Mouse (Mus musculus) E14TG2a.4 (cell line): ENCODE measurements around the gene Lgals4.

Source experiments
- H3K27me3 ChIP-seq: 2 replicates; pipeline ENCODE4 v1.6.1; 2014; ENCODE audit warnings: low read length, control low read depth; ENCODE audit not compliant: insufficient read depth
- H3K36me3 ChIP-seq: 2 replicates; pipeline ENCODE4 v1.6.1; 2014; ENCODE audit warnings: low read length, control low read depth; ENCODE audit not compliant: insufficient read depth
- H3K4me1 ChIP-seq: replicated peaks from 2 replicates; pipeline ENCODE4 v1.6.1; 2014; ENCODE audit warnings: low read depth, low read length, control low read depth
- H3K4me3 ChIP-seq: replicated peaks from 2 replicates; pipeline ENCODE4 v1.5.1; 2014; ENCODE audit warnings: mild to moderate bottlenecking, low read length
- H3K9me3 ChIP-seq: 2 replicates; pipeline ENCODE4 v1.6.1; 2014; ENCODE audit warnings: low read length, control low read depth
- CTCF ChIP-seq: conservative IDR thresholded peaks from 2 replicates; pipeline ENCODE4 v1.5.1; 2014; ENCODE audit warnings: low read length
- NANOG ChIP-seq: IDR thresholded peaks from 2 replicates; pipeline ENCODE4 v1.6.1; 2014; ENCODE audit warnings: borderline replicate concordance, low read length, mixed read lengths
- POU5F1 ChIP-seq: IDR thresholded peaks from 2 replicates; pipeline ENCODE4 v1.6.1; 2014; ENCODE audit warnings: low read length, borderline replicate concordance

The Lgals4 gene

DNA sequence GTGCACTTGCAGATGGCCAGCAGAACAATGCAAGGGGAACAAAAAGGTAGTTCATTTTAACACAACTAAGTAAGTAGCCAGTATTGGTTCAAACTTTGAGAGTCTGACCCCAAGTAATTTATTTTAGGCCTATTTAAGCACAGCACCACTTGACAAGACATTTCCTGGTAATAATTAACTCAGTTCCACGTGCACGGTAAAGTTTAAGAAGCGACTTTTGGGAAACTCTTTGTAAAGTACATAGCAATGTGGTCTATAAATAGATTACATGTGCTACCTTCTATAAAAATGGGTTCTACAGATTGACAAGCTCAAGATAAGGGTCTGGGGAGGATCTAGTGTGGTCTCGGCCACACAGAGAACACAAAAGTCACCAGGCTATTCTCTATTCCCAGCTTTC is 29.9 kb upstream of the Lgals4 start:
- peaks cover 18% of the 10 kb centered on the region for H3K36me3 ChIP-seq
- H3K9me3 ChIP-seq, result no peaks in the 10 kb centered on the region
- TF ChIP-seq NANOG (no peak), POU5F1 (no peak)
- H3K4me1 ChIP-seq, result peaks cover 74% of the 10 kb centered on the region
- H3K4me3 ChIP-seq, result no peak overlapping the region; the same call in 1 of the 2 replicates
- no peaks in the 10 kb centered on the region for H3K27me3 ChIP-seq

DNA sequence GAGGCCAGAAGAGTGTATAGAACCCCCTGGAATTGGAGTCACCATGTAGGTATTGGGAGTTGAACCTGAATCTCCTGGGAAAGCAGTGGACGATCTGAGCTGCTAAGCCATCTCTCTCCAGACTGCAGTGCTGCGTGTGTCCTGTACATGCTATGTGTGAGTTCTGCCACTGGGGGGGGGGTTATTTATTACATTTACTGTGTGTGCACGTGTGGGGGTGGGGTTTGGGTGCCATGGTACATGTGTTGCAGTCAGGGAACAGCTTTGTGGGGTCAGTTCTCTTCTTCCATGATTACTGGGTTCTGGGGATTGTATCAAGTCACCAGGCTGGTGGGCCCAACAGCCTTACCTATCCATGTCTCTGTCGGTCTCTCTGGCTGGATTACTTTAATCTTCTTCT is 26.8 kb upstream of the Lgals4 start:
- no peak overlapping the region for H3K4me3 ChIP-seq
- TF ChIP-seq CTCF (0 out of 2 replicates have a peak, but pooled peaks have one; percentile 7), NANOG (no peak)
- no peaks in the 10 kb centered on the region for H3K9me3 ChIP-seq
- peaks cover 49% of the 10 kb centered on the region for H3K4me1 ChIP-seq
- peaks cover 4% of the 10 kb centered on the region for H3K36me3 ChIP-seq
- no peaks in the 10 kb centered on the region for H3K27me3 ChIP-seq

DNA sequence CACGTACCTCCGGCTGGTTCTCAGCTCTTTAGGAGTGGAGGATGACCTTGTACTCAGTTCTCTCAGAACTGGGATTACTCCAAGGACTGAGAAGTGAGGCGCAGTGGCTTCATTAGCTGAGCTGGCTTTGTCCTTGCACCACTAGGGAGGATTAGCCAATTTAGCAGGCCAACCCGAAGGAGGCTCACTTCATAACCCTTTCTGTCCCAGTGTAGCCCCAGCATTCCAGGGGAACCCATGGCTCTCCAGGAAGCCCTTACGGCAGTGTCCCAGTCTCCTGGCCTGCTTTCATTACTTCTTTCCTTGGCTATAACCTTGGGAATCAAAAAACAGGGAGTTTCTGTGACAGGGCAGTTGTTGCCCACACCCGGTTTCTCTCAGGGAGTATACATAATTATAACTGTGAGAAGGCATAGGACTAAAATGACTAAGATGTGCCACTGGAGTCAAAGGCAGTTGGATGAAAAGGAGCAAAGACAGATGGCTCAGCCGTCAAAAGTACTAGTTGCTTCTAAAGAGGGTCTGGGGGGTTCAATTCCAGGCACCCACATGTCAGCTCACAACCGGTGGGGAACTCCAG is 25.9 kb upstream of the Lgals4 start:
- Histone ChIP-seq H3K27me3 (no peaks in the 10 kb centered on the region), H3K4me1 (peaks cover 50% of the 10 kb centered on the region), H3K9me3 (no peaks in the 10 kb centered on the region), H3K36me3 (peaks cover 12% of the 10 kb centered on the region), H3K4me3 (peak overlapping the region; percentile 89)
- no peak for TF ChIP-seq NANOG
- no peak for TF ChIP-seq CTCF
- TF ChIP-seq POU5F1, result no peak

DNA sequence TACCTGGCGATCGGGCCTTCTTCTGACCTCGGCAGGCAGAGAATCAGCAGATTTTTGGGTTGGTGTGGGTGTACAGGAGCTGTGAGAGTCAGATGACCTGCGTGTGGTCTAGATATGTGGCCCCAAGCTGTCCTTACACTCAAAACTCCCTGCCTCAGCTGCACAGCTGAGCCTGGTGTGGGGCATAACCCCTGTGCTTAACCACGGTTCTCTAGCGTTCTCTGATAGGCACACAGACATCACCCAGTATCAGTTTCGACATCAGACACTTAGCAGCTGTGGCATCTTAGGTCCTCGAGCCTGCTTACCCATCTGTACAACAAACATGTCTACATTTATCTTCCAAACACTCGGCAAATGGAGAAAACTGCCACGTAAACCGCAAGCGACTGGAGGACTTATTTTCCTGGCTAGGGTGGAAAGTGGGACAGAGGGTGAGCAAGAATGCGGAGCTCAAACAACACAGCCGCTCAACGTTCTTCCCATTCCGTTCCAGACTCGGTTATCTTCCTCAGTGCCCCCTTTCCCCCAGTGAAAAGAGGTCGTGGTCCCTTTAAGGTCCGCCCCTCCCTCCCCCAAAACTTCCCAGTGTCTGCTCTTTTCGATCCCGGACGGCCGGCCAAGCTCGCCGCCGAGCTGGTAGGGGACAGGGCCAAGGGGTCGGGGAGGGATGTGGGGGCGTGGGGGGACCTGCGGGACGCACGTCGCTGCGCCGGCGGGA is 25.3 kb upstream of the Lgals4 start, which contains the start of gene Hnrnpl:
Gene Hnrnpl (plus strand): TSS at position 321 of the 721 bp plus-strand sequence.
- Histone ChIP-seq H3K36me3 (peaks cover 19% of the 10 kb centered on the region), H3K4me3 (peak within 1 kb of the TSS; percentile 89), H3K4me1 (peaks cover 51% of the 10 kb centered on the region), H3K9me3 (no peaks in the 10 kb centered on the region), H3K27me3 (no peaks in the 10 kb centered on the region)
- TF ChIP-seq NANOG (no peak), POU5F1 (no peak), CTCF (no peak)

DNA sequence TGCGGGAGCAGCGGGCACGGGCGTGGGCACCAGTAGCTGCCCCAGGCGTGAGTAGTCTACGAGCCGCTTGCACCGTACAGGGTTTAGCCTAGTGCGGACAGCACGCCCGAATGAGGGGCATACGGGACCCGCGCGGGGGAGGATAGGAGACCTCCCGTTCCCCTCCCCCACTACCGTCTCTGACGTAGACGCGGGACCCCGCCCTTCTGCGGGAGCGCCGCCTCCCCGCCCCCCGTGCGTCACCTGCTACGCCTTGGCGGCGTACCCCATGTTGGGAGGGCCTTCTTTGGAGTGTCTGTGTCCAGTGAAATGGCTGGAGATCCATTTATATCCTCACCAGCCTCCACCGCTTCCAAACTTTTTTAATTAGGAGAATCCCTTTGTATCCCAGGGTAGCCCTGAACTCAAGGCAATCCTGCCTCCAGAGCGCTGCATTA is 24.7 kb upstream of the Lgals4 start:
- H3K36me3 ChIP-seq, result peaks cover 25% of the 10 kb centered on the region
- peaks cover 51% of the 10 kb centered on the region for H3K4me1 ChIP-seq
- no peaks in the 10 kb centered on the region for H3K27me3 ChIP-seq
- peak overlapping the region; percentile 89 for H3K4me3 ChIP-seq
- H3K9me3 ChIP-seq, result no peaks in the 10 kb centered on the region
- TF ChIP-seq POU5F1 (no peak), NANOG (no peak), CTCF (no peak)

DNA sequence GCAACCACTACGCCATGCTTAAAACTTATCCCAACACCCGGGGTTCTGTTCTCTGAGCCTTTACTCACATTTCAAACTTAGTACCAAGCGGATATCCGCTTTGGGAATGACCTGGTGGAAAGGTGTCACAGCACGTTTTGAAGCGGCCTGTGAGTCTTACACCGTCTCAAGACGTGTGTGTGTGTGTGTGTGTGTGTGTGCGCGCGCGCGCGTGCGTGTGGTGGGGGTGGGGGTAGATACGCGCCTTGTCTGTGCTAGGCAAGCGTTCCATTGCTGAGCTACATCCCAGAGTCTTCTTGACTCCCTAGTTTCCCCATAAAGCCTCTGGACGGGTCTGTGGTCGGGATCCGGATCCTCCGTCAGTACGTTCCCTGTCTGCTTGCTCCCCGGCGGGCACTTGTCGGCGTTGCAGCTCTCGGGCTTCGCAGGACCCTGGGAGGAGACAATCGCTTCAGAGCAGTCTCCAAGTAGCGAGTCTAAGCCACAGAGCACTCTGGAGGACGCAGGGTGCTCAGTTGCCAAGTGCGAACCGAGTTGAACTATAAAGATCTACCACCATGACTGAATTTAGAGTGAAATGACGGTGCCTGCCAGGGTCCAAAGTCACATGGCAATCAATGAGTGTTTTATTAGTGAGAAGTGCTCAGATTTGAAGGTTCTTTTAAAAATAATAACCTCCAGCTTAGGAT is 24.1 kb upstream of the Lgals4 start:
- no peak for TF ChIP-seq POU5F1
- Histone ChIP-seq H3K4me3 (peak overlapping the region; percentile 89), H3K9me3 (no peaks in the 10 kb centered on the region), H3K36me3 (peaks cover 31% of the 10 kb centered on the region), H3K27me3 (no peaks in the 10 kb centered on the region), H3K4me1 (peaks cover 52% of the 10 kb centered on the region)

DNA sequence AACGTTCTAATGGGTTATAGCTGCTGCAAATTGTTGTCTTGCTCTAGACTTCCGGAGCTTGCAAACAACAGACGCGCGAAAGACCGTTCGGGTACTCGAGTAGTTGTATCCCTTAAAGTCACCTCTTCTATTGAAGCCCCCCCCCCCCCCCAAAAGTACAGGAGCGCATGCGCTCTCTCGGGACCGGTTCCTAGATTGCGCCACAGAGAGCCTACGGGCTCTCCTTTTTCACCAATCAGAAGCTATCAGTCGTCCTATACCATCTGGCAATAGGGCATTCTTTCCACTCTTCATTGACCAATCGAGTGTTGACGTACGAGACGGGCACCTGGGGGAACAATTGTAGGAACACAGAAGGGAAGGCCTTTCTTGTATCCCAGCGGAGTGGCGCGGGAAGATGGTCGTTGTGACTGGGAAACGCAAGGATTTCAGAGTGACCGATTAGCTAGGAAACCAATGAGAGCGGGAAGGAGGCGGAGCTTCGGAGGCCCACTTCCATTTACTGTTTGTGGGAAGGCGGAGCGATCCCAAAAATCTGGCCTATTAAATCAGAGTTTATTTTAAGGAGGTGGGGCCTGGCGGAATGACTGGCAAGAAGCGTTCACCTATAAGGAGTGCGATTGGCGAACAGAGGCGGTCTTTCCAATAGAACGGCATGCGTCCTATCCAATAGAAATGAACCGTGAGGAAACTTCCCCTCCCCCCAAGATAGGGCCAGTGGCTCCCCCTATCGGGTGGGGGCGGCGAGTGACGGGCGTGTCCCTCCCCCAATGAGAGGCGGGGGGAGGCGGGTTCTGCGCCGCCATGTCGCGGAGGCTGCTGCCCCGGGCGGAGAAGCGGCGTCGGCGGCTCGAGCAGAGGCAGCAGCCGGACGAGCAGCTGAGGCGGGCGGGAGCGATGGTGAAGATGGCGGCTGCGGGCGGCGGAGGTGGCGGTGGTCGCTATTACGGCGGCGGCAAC is 23.3 kb upstream of the Lgals4 start:
- Histone ChIP-seq H3K4me3 (peak overlapping the region; percentile 89), H3K9me3 (no peaks in the 10 kb centered on the region), H3K27me3 (no peaks in the 10 kb centered on the region), H3K36me3 (peaks cover 39% of the 10 kb centered on the region), H3K4me1 (peaks cover 54% of the 10 kb centered on the region)
- no peak for TF ChIP-seq NANOG
- TF ChIP-seq CTCF, result no peak
- TF ChIP-seq POU5F1, result no peak

DNA sequence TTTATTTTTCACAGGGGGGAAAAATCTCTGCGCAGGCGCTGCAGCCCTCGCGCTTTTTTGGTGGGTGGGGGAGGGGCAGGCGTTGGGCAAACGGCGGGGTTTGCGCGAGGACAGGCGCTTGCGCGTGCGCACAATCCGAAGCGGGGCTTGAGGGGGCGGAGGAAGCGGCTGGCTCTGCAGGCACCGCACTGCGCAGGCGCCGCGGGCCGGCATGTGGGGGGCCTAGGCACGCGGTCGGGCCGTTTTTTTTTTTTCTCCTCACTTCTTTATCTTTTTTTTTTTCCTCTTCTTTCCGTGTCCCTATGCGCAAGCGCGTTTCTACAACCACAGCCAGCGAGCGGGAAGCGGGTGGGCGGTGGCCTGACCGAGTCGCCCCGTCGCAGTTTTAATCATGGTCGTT is 22.4 kb upstream of the Lgals4 start:
- H3K27me3 ChIP-seq, result no peaks in the 10 kb centered on the region
- TF ChIP-seq POU5F1, result no peak
- TF ChIP-seq NANOG, result no peak
- no peak for TF ChIP-seq CTCF

More for the DNA sequence above, 22.4 kb upstream of the Lgals4 start:
- no peaks in the 10 kb centered on the region for H3K9me3 ChIP-seq
- H3K4me3 ChIP-seq, result peak overlapping the region; percentile 89
- H3K4me1 ChIP-seq, result peaks cover 55% of the 10 kb centered on the region
- H3K36me3 ChIP-seq, result peaks cover 47% of the 10 kb centered on the region
